Mouse (Mus musculus) lung, postnatal 0 days (tissue): ENCODE results near the gene Olfr9.
A peak's percentile ranks its signal among the peaks of the same experiment; 100 is the strongest.

Experiments
- CTCF ChIP-seq: IDR thresholded peaks from 2 replicates; pipeline ENCODE4 v1.5.1; 2016; ENCODE audit warnings: antibody characterized with exemption, mild to moderate bottlenecking
- EP300 ChIP-seq: IDR thresholded peaks from 2 replicates; pipeline ENCODE4 v1.6.1; 2016; ENCODE audit warnings: antibody characterized with exemption, mild to moderate bottlenecking, control low read depth

DNA sequence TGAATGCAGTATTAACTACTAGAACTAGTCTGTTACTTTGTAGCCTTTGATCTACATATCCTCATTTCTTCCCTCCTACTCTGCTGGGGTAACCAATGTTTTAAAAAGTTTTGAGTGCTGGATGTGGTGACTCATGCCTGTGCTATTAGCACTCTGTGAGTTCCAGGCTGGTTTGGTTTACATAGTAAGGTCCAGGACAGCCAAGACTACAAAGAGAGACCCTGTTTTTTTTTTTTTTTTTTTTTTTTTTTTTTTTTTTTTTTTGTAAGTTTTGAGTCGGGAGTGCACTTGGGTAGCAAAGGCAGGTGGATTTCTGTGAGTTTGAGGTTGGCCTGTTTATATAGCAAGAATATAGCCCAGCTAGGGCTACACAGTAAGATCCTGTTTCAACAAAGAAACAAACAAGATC, 20.9 kb upstream of the Olfr9 start:
- TF ChIP-seq CTCF: no peak
- TF ChIP-seq EP300: peak; percentile 23; the same call in 1 of the 2 replicates
